Mouse (Mus musculus) urinary bladder, postnatal 4 days (tissue): Measurements from ENCODE around the gene Hoxb7.

ENCODE experiments used
- DNase-seq, 2 experiments: peaks; one replicate each; pipeline ENCODE4 v3.0.0; 2021 to 2022; ENCODE audit warnings: low spot score in 2 of 2

Hoxb7 gene

GRCm38 (mm10) chr11:96284774-96285734 is 1.4 kb upstream of the Hoxb7 start:
- DNase-seq: no peak

GRCm38 (mm10) chr11:96286739-96287385 is 439 bp downstream of the Hoxb7 start:
- no peak for DNase-seq

- DNase-seq: no peak
Observed at GRCm38 (mm10) chr11:96287411-96287810, 988 bp downstream of the Hoxb7 start.

GRCm38 (mm10) chr11:96288455-96289221 is 2.2 kb downstream of the Hoxb7 start:
- DNase-seq: no peak

- no peak for DNase-seq
Observed at GRCm38 (mm10) chr11:96289293-96289692, 2.9 kb downstream of the Hoxb7 start.

GRCm38 (mm10) chr11:96289837-96290236 is 3.4 kb downstream of the Hoxb7 start:
- DNase-seq: no peak

- DNase-seq: no peak
Observed at GRCm38 (mm10) chr11:96290705-96291355, 4.4 kb downstream of the Hoxb7 start.

- DNase-seq: no peak
Observed at GRCm38 (mm10) chr11:96291681-96292564, 5.5 kb downstream of the Hoxb7 start, which contains the start of gene Hoxb6. Gene Hoxb6, plus strand, starts transcription at chr11:96292476.

GRCm38 (mm10) chr11:96292565-96293301 is 6.3 kb downstream of the Hoxb7 start:
- no peak for DNase-seq

- no peak for DNase-seq
Observed at GRCm38 (mm10) chr11:96293302-96293921, 7.0 kb downstream of the Hoxb7 start.

- no peak for DNase-seq
Observed at GRCm38 (mm10) chr11:96294245-96295091, 8.0 kb downstream of the Hoxb7 start.

- DNase-seq: no peak
Observed at GRCm38 (mm10) chr11:96295092-96295835, 8.8 kb downstream of the Hoxb7 start.

- DNase-seq: no peak
Observed at GRCm38 (mm10) chr11:96296997-96297396, 10.6 kb downstream of the Hoxb7 start.

GRCm38 (mm10) chr11:96297428-96297827 is 11.0 kb downstream of the Hoxb7 start:
- DNase-seq: no peak

GRCm38 (mm10) chr11:96297968-96298635 is 11.7 kb downstream of the Hoxb7 start:
- no peak for DNase-seq

- no peak for DNase-seq
Observed at GRCm38 (mm10) chr11:96298895-96299667, 12.7 kb downstream of the Hoxb7 start.
